Mouse (Mus musculus) liver, embryonic 13.5 days (tissue): Measurements from ENCODE around the gene Cttnbp2nl. TPM values are rescaled to one million over a fixed set of nuclear protein-coding genes. Genes with fewer than 3 reads are reported as not detected.

Source experiments
- ATAC-seq: fragments of 200-750 bp; cut with Nextera tagmentation; 2 replicates; pipeline ENCODE4 v1.8.0; 2017; ENCODE audit warnings: low read depth, mild to moderate bottlenecking, moderate number of reproducible peaks, moderate library complexity
- DNase-seq: peaks from one replicate; pipeline ENCODE4 v3.0.0; 2022
- H3K27ac ChIP-seq: fragments of 300-500 bp; sonication (generic); 2 replicates; pipeline ENCODE4 v1.5.1; 2015; ENCODE audit warnings: moderate library complexity, mild to moderate bottlenecking, inconsistent platforms
- H3K27me3 ChIP-seq: fragments of 300-500 bp; sonication (generic); 2 replicates; pipeline ENCODE4 v1.6.1; 2015; ENCODE audit warnings: mild to moderate bottlenecking, inconsistent platforms
- H3K36me3 ChIP-seq: fragments of 300-500 bp; sonication (generic); 2 replicates; pipeline ENCODE4 v1.6.1; 2015; ENCODE audit warnings: mild to moderate bottlenecking, inconsistent platforms
- H3K4me1 ChIP-seq: fragments of 300-500 bp; sonication (generic); replicated peaks from 2 replicates; pipeline ENCODE4 v1.6.1; 2015; ENCODE audit warnings: inconsistent platforms
- H3K4me2 ChIP-seq: fragments of 300-500 bp; sonication (generic); 2 replicates; pipeline ENCODE4 v1.6.1; 2015; ENCODE audit warnings: inconsistent platforms, mild to moderate bottlenecking, moderate library complexity
- H3K4me3 ChIP-seq: fragments of 300-500 bp; sonication (generic); replicated peaks from 2 replicates; pipeline ENCODE4 v1.5.1; 2015; ENCODE audit warnings: mild to moderate bottlenecking, inconsistent platforms
- H3K9ac ChIP-seq: fragments of 300-500 bp; sonication (generic); 2 replicates; pipeline ENCODE4 v1.6.1; 2015; ENCODE audit warnings: mild to moderate bottlenecking, inconsistent platforms
- H3K9me3 ChIP-seq: fragments of 300-500 bp; sonication (generic); replicated peaks from 2 replicates; pipeline ENCODE4 v1.6.1; 2016; ENCODE audit warnings: inconsistent platforms
- WGBS: fragments of 180-500 bp; shearing (Covaris S2); methylation state at CpG from one replicate; pipeline ENCODE4 v1.1.7; 2015; ENCODE audit not compliant: insufficient replicate concordance; 5-methylcytosine and 5-hydroxymethylcytosine counted together
- polyA plus RNA-seq: library from polyadenylated mRNA; unstranded; fragments of >200 nt; fragmentation: Nextera tagmentation; extraction: Ambion mirVana; gene quantifications from 2 replicates; pipeline ENCODE4 v1.2.1, GENCODE M21; 2015

Cttnbp2nl gene
- polyA plus RNA-seq, 1 experiment from 2014 or later = 2.3 TPM

- Histone ChIP-seq H3K36me3 (no peaks in the 10 kb centered on the region), H3K27ac (no peak overlapping the region), H3K9me3 (no peaks in the 10 kb centered on the region), H3K4me3 (no peak overlapping the region), H3K27me3 (0 out of 2 replicates have a peak, but pooled peaks cover 4% of the 10 kb centered on the region), H3K4me1 (no peaks in the 10 kb centered on the region), H3K4me2 (no peak overlapping the region), H3K9ac (no peak overlapping the region)
- no peak for ATAC-seq
- 29% methylated on average over 7 of the region's 7 CpGs for WGBS
- DNase-seq = no peak
These were observed 25.4 kb upstream of the Cttnbp2nl start for GRCm38 (mm10) chr3:105078231-105078826.

DNA sequence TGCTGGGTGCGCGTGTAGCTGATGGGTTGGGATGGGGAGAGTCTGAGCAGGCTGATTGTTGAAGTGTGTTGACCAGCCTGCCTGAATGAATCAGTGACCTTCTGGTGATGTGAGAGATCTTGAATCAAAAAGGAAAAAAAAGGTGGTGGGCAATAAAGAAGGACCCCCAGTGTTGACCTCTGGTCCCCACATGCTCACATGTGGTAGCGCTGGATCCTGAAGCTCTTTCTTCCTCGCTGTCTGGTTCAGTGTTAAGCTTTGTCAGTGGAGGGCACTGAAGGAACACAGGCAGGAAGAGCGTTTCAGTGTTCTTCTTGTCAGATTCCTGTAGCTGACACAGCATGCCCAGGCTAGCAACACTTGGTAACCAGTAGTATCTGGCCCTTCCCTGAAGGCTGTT is 22.9 kb upstream of the Cttnbp2nl start:
- WGBS = 67% methylated on average over 5 of the region's 5 CpGs
- Histone ChIP-seq H3K4me3 (no peak overlapping the region), H3K4me2 (no peak overlapping the region), H3K36me3 (no peaks in the 10 kb centered on the region), H3K9ac (no peak overlapping the region), H3K27me3 (0 out of 2 replicates have a peak, but pooled peaks cover 4% of the 10 kb centered on the region), H3K9me3 (no peaks in the 10 kb centered on the region), H3K27ac (no peak overlapping the region), H3K4me1 (no peaks in the 10 kb centered on the region)
- no peak for ATAC-seq
- DNase-seq = no peak

DNA sequence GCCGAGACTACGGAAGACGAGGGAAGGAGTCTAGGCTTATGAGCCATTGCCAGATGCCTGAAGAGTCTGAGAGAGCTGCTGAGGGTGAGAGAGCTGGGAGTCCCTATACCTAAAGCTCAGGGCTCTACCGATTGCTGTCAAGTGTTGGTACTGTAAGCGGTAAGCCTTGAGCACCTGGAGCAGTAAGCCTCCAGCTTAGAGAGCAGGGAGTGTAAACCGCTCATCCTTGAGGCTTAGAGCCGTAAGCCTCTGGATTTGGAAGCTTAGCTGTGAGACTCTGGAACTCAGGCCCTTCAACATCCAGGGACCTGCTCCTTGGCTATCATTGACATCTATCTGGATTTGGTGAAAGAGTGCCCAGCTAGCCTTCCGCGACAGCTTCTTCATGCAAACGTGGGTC is 19.6 kb upstream of the Cttnbp2nl start:
- ATAC-seq (no peak), DNase-seq (no peak)
- WGBS = 74% methylated on average over 10 of the region's 10 CpGs
- Histone ChIP-seq H3K27ac (no peak overlapping the region), H3K4me3 (no peak overlapping the region), H3K9me3 (no peaks in the 10 kb centered on the region), H3K4me1 (no peaks in the 10 kb centered on the region), H3K4me2 (no peak overlapping the region), H3K27me3 (0 out of 2 replicates have a peak, but pooled peaks cover 3% of the 10 kb centered on the region), H3K9ac (no peak overlapping the region), H3K36me3 (no peaks in the 10 kb centered on the region)

DNA sequence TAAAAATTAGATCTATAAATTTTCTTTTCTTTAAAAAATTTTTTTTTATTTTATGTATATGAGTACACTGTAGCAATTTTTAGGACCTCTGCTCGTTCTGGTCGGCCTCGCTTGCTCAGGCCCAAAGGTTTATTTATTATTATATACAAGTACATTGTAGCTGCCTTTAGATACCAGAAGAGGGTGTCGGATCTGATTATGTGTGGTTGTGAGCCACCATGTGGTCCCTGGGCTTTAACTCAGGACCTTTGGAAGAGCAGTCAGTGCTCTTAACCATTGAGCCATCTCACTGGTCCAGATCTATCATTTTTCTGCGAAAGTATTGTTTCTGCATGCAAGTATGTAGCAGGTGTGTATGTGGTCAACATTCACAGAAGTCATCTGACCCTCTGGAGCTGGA is 18.3 kb upstream of the Cttnbp2nl start:
- Histone ChIP-seq H3K36me3 (no peaks in the 10 kb centered on the region), H3K4me2 (no peak overlapping the region), H3K9ac (no peak overlapping the region), H3K9me3 (no peaks in the 10 kb centered on the region), H3K27me3 (no peaks in the 10 kb centered on the region), H3K4me1 (no peaks in the 10 kb centered on the region), H3K27ac (no peak overlapping the region), H3K4me3 (no peak overlapping the region)
- DNase-seq = no peak
- ATAC-seq = no peak
- 76% methylated on average over 5 of the region's 5 CpGs for WGBS

DNA sequence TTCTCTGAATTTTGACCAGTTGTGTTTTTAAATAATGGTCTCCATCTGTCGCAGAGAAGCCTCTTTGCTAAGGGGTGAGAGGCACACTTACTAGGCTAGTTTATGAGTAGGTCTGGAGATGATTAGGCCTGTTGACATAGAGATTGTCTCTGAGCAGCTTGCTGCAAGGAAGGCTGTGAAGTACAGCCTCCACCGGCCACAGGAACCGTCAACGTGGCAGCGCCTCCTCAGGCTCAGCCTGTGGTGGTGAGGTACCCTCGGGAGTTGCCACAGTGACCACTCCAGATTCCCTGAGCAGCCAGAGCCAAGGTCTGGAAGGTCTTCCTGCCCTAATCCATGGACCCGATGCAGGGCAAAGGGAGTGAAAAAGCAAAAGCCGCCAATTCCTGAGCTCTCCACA is 17.6 kb upstream of the Cttnbp2nl start:
- no peaks in the 10 kb centered on the region for H3K4me1 ChIP-seq
- 63% methylated on average over 8 of the region's 8 CpGs for WGBS
- H3K9me3 ChIP-seq = no peaks in the 10 kb centered on the region
- no peaks in the 10 kb centered on the region for H3K36me3 ChIP-seq
- H3K4me2 ChIP-seq = no peak overlapping the region
- H3K4me3 ChIP-seq = no peak overlapping the region
- H3K27ac ChIP-seq = no peak overlapping the region
- H3K9ac ChIP-seq = no peak overlapping the region
- ATAC-seq = no peak
- no peak for DNase-seq
- no peaks in the 10 kb centered on the region for H3K27me3 ChIP-seq

GRCm38 (mm10) chr3:105066544-105066943 is 13.6 kb upstream of the Cttnbp2nl start, which contains the start of gene 4930564D02Rik:
Gene 4930564D02Rik (plus strand): TSS chr3:105066844.
- no peaks in the 10 kb centered on the region for H3K36me3 ChIP-seq
- WGBS = 72% methylated on average over 10 of the region's 10 CpGs

DNA sequence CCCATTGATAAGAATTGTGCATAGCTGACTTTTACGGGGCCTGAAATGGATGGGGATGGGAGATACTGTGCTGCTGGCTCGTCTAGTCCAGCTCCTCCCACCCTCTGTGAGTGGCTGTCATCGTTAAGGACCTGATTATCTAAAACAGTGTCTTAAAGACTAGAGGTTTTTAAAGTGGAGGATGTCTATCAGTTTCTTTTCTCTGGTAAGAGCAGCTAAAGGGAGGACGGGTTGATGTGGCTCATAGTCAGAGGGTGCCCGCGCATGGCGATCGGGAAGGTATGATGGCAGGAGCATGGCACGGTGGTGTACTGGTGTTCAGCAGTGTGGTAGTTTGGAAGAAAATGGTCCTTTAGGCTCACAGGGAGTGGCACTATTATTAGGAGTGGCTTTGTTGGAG is 9.7 kb upstream of the Cttnbp2nl start:
- DNase-seq = no peak
- Histone ChIP-seq H3K9me3 (no peaks in the 10 kb centered on the region), H3K4me1 (0 out of 2 replicates have a peak, but pooled peaks cover 3% of the 10 kb centered on the region), H3K9ac (no peak overlapping the region), H3K27ac (no peak overlapping the region), H3K27me3 (peaks cover 14% of the 10 kb centered on the region), H3K4me2 (no peak overlapping the region), H3K36me3 (no peaks in the 10 kb centered on the region), H3K4me3 (no peak overlapping the region)
- no peak for ATAC-seq
- 64% methylated on average over 9 of the region's 9 CpGs for WGBS

More at GRCm38 (mm10) chr3:105066544-105066943, 13.6 kb upstream of the Cttnbp2nl start, which contains the start of gene 4930564D02Rik:
- H3K4me1 ChIP-seq = no peaks in the 10 kb centered on the region
- ATAC-seq (no peak), DNase-seq (no peak)
- H3K27me3 ChIP-seq = no peaks in the 10 kb centered on the region
- no peak within 1 kb of the TSS for H3K9ac ChIP-seq
- H3K27ac ChIP-seq = no peak within 1 kb of the TSS
- no peaks in the 10 kb centered on the region for H3K9me3 ChIP-seq
- no peak within 1 kb of the TSS for H3K4me3 ChIP-seq
- H3K4me2 ChIP-seq = no peak within 1 kb of the TSS

GRCm38 (mm10) chr3:105061991-105062390 is 9.0 kb upstream of the Cttnbp2nl start:
- Histone ChIP-seq H3K27me3 (peaks cover 14% of the 10 kb centered on the region), H3K9ac (no peak overlapping the region), H3K4me3 (no peak overlapping the region), H3K4me2 (no peak overlapping the region), H3K9me3 (no peaks in the 10 kb centered on the region), H3K27ac (no peak overlapping the region), H3K4me1 (0 out of 2 replicates have a peak, but pooled peaks cover 3% of the 10 kb centered on the region), H3K36me3 (no peaks in the 10 kb centered on the region)
- 30% methylated on average over 1 of the region's 1 CpGs for WGBS
- DNase-seq (no peak), ATAC-seq (no peak)

DNA sequence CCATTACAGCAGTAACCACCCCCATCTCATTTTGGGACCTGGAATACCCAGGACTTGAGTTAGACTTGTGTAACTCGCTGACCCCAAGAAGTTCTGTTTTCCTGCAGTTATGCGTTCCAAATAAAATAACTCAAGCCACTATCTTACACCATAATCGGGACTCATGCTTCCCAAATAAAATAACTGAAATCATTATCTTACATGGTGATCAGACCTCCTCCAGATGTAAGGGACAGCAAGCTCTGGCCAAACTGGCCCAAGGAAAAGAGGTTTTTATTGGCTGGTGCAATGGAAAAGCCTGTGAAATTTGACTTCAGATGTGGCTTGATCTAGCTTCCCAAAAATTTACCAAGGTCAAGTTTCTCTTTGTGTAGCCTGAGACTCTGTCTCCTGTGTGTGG is 8.6 kb upstream of the Cttnbp2nl start:
- no peak overlapping the region for H3K27ac ChIP-seq
- H3K36me3 ChIP-seq = no peaks in the 10 kb centered on the region
- H3K9ac ChIP-seq = no peak overlapping the region
- no peak overlapping the region for H3K4me2 ChIP-seq
- 0 out of 2 replicates have a peak, but pooled peaks cover 3% of the 10 kb centered on the region for H3K4me1 ChIP-seq
- H3K4me3 ChIP-seq = no peak overlapping the region
- peaks cover 14% of the 10 kb centered on the region for H3K27me3 ChIP-seq
- DNase-seq = no peak
- H3K9me3 ChIP-seq = no peaks in the 10 kb centered on the region
- ATAC-seq = no peak
- WGBS = 56% methylated on average over 3 of the region's 3 CpGs

- Histone ChIP-seq H3K9me3 (no peaks in the 10 kb centered on the region), H3K4me2 (no peak overlapping the region), H3K27me3 (peaks cover 14% of the 10 kb centered on the region), H3K27ac (no peak overlapping the region), H3K36me3 (no peaks in the 10 kb centered on the region), H3K4me3 (no peak overlapping the region), H3K9ac (no peak overlapping the region), H3K4me1 (0 out of 2 replicates have a peak, but pooled peaks cover 3% of the 10 kb centered on the region)
- WGBS = 59% methylated on average over 6 of the region's 6 CpGs
- no peak for ATAC-seq
- DNase-seq = no peak
These were observed 8.0 kb upstream of the Cttnbp2nl start for GRCm38 (mm10) chr3:105060992-105061391.

- no peaks in the 10 kb centered on the region for H3K9me3 ChIP-seq
- peaks cover 17% of the 10 kb centered on the region for H3K27me3 ChIP-seq
- WGBS = 41% methylated on average over 7 of the region's 7 CpGs
- H3K4me2 ChIP-seq = no peak overlapping the region
- H3K27ac ChIP-seq = no peak overlapping the region
- DNase-seq = no peak
- no peak overlapping the region for H3K4me3 ChIP-seq
- ATAC-seq = no peak
- no peaks in the 10 kb centered on the region for H3K36me3 ChIP-seq
- 0 out of 2 replicates have a peak, but pooled peaks cover 3% of the 10 kb centered on the region for H3K4me1 ChIP-seq
- no peak overlapping the region for H3K9ac ChIP-seq
These were observed 7.0 kb upstream of the Cttnbp2nl start for GRCm38 (mm10) chr3:105059911-105060310.
